Mouse (Mus musculus): ENCODE measurements at regions not wholly inside any gene's neighbourhood (a gene's known extent, or its start where the extent isn't known, plus 50 kb on each side); places are given as distances from the start of the nearest gene placed in this dataset.
A peak's percentile ranks its signal among the peaks of the same experiment; 100 is the strongest.

- Histone ChIP-seq H3K9me3 (no peaks in the 10 kb centered on the region), H3K27me3 (replicated peaks) (no peaks in the 10 kb centered on the region), H3K4me1 (replicated peaks) (0 out of 2 replicates have a peak, but pooled peaks cover 4% of the 10 kb centered on the region), H3K4me3 (replicated peaks) (no peak overlapping the region), H3K27ac (no peak overlapping the region), H3K9ac (no peak overlapping the region), H3K36me3 (no peaks in the 10 kb centered on the region), H3K4me2 (replicated peaks) (no peak overlapping the region)
- WGBS: 95% methylated on average over 2 of the region's 2 CpGs
- no peak for ATAC-seq
These were observed 320.3 kb upstream of the Id4 start for GRCm38 (mm10) chr13:47940696-47941095.

DNA sequence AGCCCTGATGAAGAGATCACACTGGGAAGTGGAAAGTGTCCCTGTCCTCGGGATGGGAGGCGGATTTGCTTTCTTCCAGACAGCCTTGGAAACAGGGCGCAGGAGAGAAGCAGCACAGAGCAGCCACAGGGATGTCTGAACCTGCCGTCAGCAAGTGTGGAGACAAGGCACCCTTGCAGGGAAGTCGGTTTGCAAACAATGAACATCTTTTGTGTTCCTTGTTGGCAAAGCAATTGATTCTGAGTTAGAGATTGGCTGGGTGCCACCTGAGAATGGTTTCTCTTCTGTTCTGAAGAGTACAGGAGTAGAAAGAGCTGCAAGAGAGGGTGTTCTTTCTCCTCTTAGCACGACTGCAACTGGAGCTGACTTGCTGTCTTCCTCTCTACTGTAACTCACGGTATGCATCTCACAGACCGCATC lies 318.6 kb upstream of the Id4 start:
- no peak overlapping the region for H3K9ac ChIP-seq
- H3K27ac ChIP-seq: no peak overlapping the region
- ATAC-seq: no peak
- no peaks in the 10 kb centered on the region for H3K36me3 ChIP-seq
- no peaks in the 10 kb centered on the region for H3K27me3 ChIP-seq (replicated peaks)
- WGBS: 20% methylated on average over 8 of the region's 8 CpGs
- 0 out of 2 replicates have a peak overlapping the region, but pooled peaks have one; percentile 17 for H3K4me2 ChIP-seq (replicated peaks)
- H3K4me3 ChIP-seq (replicated peaks): no peak overlapping the region
- H3K9me3 ChIP-seq: no peaks in the 10 kb centered on the region
- H3K4me1 ChIP-seq (replicated peaks): 0 out of 2 replicates have a peak, but pooled peaks cover 4% of the 10 kb centered on the region

DNA sequence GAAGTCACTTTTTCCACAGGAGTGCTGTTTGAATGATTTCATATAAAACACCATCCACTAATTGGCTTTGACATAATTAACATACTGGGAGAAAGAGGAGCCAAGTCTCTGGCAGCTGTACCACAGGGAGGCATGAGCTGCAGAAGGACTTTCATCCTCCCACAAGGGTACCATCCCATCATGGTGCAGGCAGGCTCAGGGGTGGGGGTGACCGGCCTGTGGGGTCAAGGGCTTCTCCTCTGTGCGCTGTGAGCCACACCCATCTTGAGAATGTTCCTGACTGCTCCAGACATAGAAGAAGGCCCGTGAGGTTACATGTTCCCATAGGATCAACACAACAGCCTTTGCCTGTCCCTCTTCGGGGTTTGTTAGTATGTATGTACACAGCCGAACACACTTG lies 317.4 kb upstream of the Id4 start:
- H3K4me3 ChIP-seq (replicated peaks): no peak overlapping the region
- H3K9me3 ChIP-seq: no peaks in the 10 kb centered on the region
- ATAC-seq: no peak
- no peaks in the 10 kb centered on the region for H3K27me3 ChIP-seq (replicated peaks)
- H3K27ac ChIP-seq: no peak overlapping the region
- H3K9ac ChIP-seq: no peak overlapping the region
- no peak overlapping the region for H3K4me2 ChIP-seq (replicated peaks)
- 0 out of 2 replicates have a peak, but pooled peaks cover 4% of the 10 kb centered on the region for H3K4me1 ChIP-seq (replicated peaks)
- WGBS: 82% methylated on average over 5 of the region's 5 CpGs
- no peaks in the 10 kb centered on the region for H3K36me3 ChIP-seq

DNA sequence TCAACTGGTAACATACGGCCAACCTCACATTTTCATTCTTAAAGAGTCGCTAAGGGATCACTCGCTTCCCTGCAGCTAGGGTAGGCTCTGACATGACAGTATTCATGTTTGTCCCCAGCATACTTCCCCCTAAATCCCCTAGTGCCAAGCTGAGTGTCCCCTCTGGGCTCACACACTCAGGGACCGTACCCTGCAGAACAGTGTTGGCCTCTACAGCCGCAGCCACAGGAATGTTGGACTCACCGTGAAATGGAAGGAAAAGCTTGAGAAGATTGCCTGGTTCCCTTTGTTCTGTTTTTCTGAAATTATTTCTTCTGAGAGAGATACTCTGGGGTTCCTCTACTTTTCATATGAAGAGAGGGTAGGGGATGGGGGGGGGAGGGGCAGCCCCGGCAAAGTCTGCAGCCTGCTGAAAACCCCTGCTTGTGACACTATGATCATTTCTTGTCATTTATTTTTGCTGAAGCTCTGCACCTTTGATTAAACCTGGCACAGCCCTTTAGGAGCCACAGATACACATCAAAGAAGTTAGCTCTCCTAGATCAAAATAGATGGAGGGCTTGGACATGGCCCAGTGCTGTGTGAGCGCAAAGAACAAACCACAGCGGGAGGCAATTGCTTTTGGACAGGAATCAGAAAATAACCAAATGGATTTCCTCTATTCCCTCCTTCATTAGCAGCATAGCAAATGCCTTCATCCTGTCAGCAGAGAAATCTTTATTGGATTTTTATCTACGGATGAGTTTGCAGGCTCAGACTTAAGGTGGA lies 312.7 kb upstream of the Id4 start:
- Histone ChIP-seq H3K9ac (no peak overlapping the region), H3K9me3 (no peaks in the 10 kb centered on the region), H3K27me3 (replicated peaks) (no peaks in the 10 kb centered on the region), H3K4me3 (replicated peaks) (no peak overlapping the region), H3K4me1 (replicated peaks) (no peaks in the 10 kb centered on the region), H3K36me3 (no peaks in the 10 kb centered on the region), H3K4me2 (replicated peaks) (no peak overlapping the region), H3K27ac (no peak overlapping the region)
- 80% methylated on average over 10 of the region's 10 CpGs for WGBS
- ATAC-seq: no peak

GRCm38 (mm10) chr13:47950456-47950855 lies 310.6 kb upstream of the Id4 start:
- Histone ChIP-seq H3K27ac (no peak overlapping the region), H3K9me3 (no peaks in the 10 kb centered on the region), H3K36me3 (no peaks in the 10 kb centered on the region), H3K4me1 (replicated peaks) (no peaks in the 10 kb centered on the region), H3K9ac (no peak overlapping the region), H3K27me3 (replicated peaks) (no peaks in the 10 kb centered on the region), H3K4me2 (replicated peaks) (no peak overlapping the region), H3K4me3 (replicated peaks) (no peak overlapping the region)
- WGBS: 41% methylated on average over 2 of the region's 2 CpGs
- ATAC-seq: no peak

- H3K9me3 ChIP-seq: no peaks in the 10 kb centered on the region
- no peak for ATAC-seq
- no peaks in the 10 kb centered on the region for H3K36me3 ChIP-seq
- no peaks in the 10 kb centered on the region for H3K4me1 ChIP-seq (replicated peaks)
- no peaks in the 10 kb centered on the region for H3K27me3 ChIP-seq (replicated peaks)
- WGBS: 60% methylated on average over 10 of the region's 10 CpGs
- no peak overlapping the region for H3K4me2 ChIP-seq (replicated peaks)
- H3K9ac ChIP-seq: no peak overlapping the region
- no peak overlapping the region for H3K4me3 ChIP-seq (replicated peaks)
- H3K27ac ChIP-seq: no peak overlapping the region
These were observed 310.0 kb upstream of the Id4 start for GRCm38 (mm10) chr13:47951043-47951442.

DNA sequence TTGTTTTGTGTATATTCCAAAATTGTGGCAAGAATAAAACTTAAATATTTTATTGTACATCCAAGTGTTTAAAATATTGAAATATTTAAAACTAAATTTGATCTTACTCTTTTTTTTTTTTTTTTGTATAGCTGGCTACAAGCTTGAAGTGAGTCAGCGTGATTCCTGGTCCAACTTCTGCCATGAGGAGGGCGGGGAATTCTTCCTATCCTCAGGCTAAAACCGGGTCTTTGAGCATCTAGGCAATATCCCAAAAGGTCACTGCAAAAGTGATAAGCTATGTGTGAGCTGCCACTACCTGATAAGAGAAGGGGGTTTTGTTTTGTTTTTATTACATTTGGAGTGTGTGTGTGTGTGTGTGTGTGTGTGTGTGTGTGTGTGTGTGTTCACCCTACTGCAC lies 308.1 kb upstream of the Id4 start:
- Histone ChIP-seq H3K4me3 (replicated peaks) (no peak overlapping the region), H3K4me2 (replicated peaks) (no peak overlapping the region), H3K27ac (no peak overlapping the region), H3K9me3 (no peaks in the 10 kb centered on the region), H3K4me1 (replicated peaks) (no peaks in the 10 kb centered on the region), H3K36me3 (no peaks in the 10 kb centered on the region), H3K9ac (no peak overlapping the region), H3K27me3 (replicated peaks) (no peaks in the 10 kb centered on the region)
- ATAC-seq: no peak
- 61% methylated on average over 3 of the region's 3 CpGs for WGBS

DNA sequence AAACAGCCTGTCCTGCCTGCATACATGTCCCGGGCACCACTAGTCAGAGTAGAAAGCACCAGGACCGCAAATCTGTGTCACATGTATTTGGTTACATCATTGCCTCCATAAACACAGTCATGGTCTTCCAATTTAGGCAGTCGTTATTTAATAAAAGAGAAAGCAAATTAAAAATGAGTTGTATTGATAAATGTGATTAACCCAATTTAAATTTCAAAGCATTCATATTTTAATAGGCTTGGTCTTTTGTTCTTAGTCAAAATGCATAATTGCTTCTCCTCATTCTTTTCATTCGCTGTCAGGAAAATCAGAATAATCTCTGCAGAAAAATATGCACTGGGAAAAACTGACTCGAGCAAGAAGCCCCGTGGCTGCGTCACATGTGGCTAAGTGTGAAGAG lies 307.3 kb upstream of the Id4 start:
- Histone ChIP-seq H3K4me2 (replicated peaks) (no peak overlapping the region), H3K27ac (no peak overlapping the region), H3K27me3 (replicated peaks) (no peaks in the 10 kb centered on the region), H3K36me3 (no peaks in the 10 kb centered on the region), H3K4me3 (replicated peaks) (no peak overlapping the region), H3K9ac (no peak overlapping the region), H3K9me3 (no peaks in the 10 kb centered on the region), H3K4me1 (replicated peaks) (no peaks in the 10 kb centered on the region)
- WGBS: 74% methylated on average over 7 of the region's 7 CpGs
- ATAC-seq: no peak

GRCm38 (mm10) chr13:47955504-47955903 lies 305.5 kb upstream of the Id4 start:
- no peak for ATAC-seq
- Histone ChIP-seq H3K36me3 (no peaks in the 10 kb centered on the region), H3K27ac (no peak overlapping the region), H3K27me3 (replicated peaks) (no peaks in the 10 kb centered on the region), H3K9me3 (no peaks in the 10 kb centered on the region), H3K4me3 (replicated peaks) (no peak overlapping the region), H3K4me1 (replicated peaks) (no peaks in the 10 kb centered on the region), H3K9ac (no peak overlapping the region), H3K4me2 (replicated peaks) (no peak overlapping the region)
- WGBS: 72% methylated on average over 10 of the region's 10 CpGs

GRCm38 (mm10) chr13:47957662-47958061 lies 303.4 kb upstream of the Id4 start:
- Histone ChIP-seq H3K36me3 (no peaks in the 10 kb centered on the region), H3K27me3 (replicated peaks) (no peaks in the 10 kb centered on the region), H3K9me3 (no peaks in the 10 kb centered on the region), H3K4me2 (replicated peaks) (no peak overlapping the region), H3K9ac (no peak overlapping the region), H3K4me1 (replicated peaks) (no peaks in the 10 kb centered on the region), H3K27ac (no peak overlapping the region), H3K4me3 (replicated peaks) (no peak overlapping the region)
- ATAC-seq: no peak
- WGBS: 88% methylated on average over 11 of the region's 11 CpGs

DNA sequence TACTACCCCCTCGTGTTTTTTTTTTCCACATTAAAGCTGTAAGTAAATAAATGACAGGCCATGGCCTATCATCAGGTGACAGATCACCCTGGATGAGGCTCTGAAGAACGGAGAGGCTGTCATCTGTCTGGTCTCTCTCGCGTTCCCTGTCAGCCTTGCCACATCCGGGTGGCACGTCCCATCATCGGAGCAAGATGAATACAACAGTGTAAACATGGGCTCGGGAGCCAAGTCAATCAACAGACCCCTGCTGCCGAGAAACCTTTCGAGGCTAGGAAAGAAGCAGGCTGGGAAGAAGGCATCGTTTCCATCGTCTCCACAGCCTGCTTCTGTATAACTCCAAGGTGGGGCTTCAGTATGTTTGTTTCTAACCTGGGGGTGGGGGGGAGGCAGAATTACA lies 286.8 kb upstream of the Id4 start:
- ATAC-seq: no peak
- H3K4me2 ChIP-seq (replicated peaks): peak overlapping the region; percentile 18; the same call in 1 of the 2 replicates
- H3K27me3 ChIP-seq (replicated peaks): no peaks in the 10 kb centered on the region
- H3K4me3 ChIP-seq (replicated peaks): no peak overlapping the region
- H3K9me3 ChIP-seq: no peaks in the 10 kb centered on the region
- no peak overlapping the region for H3K9ac ChIP-seq
- 0 out of 2 replicates have a peak, but pooled peaks cover 5% of the 10 kb centered on the region for H3K4me1 ChIP-seq (replicated peaks)
- no peaks in the 10 kb centered on the region for H3K36me3 ChIP-seq
- WGBS: 16% methylated on average over 12 of the region's 12 CpGs
- no peak overlapping the region for H3K27ac ChIP-seq

DNA sequence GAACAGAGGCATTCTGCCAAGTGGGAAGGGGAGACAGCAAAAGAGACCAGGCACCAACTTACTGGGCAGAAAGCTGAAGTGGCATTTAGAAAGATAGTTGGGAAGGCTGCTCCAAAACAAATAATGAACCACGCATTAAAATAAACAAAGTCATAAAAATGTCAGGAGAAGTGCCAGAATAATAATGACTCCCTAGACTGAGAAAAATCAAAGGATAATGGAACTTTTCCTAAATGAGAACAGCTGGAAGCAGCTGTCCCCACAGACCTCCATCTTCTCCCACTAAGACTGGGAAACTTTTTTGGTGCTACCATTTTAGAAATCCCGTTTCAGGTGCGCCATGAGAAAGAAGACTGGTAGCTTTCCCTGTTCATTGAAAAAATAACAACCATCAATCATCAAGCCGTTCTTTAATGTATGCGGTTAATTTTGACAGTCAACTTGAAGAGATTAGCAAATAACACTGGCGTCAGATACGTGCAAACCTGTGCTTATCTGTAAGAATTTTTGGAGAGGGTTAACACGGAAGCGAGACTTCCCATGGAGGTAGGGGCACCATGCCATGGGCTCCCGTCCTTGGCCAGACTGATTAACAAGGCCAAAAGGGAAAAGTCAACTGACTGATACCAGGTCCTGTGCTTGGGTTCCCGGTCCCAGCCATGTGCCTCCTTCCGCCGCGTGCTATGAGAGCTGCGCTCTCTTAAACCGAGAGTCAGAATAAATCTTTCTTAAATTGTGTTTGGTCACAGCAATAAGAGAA lies 286.1 kb upstream of the Id4 start:
- H3K4me1 ChIP-seq (replicated peaks): 0 out of 2 replicates have a peak, but pooled peaks cover 5% of the 10 kb centered on the region
- H3K27ac ChIP-seq: no peak overlapping the region
- no peaks in the 10 kb centered on the region for H3K36me3 ChIP-seq
- no peak for ATAC-seq
- H3K9me3 ChIP-seq: no peaks in the 10 kb centered on the region
- H3K4me2 ChIP-seq (replicated peaks): peak overlapping the region; percentile 18; the same call in 1 of the 2 replicates
- no peaks in the 10 kb centered on the region for H3K27me3 ChIP-seq (replicated peaks)
- H3K4me3 ChIP-seq (replicated peaks): no peak overlapping the region
- no peak overlapping the region for H3K9ac ChIP-seq
- WGBS: 65% methylated on average over 16 of the region's 16 CpGs
